Mouse (Mus musculus) testis, postnatal 10 days (tissue): ENCODE data around the gene Olfr212.
"Not testable (repeated sequence)": the region's sequence is repeated elsewhere in the genome, so short reads cannot be mapped to it uniquely, and the experiment has no call there.

Experiments used
- DNase-seq: peaks from one replicate; pipeline ENCODE4 v3.0.0; 2021; ENCODE audit warnings: low spot score

Gene Olfr212

DNA sequence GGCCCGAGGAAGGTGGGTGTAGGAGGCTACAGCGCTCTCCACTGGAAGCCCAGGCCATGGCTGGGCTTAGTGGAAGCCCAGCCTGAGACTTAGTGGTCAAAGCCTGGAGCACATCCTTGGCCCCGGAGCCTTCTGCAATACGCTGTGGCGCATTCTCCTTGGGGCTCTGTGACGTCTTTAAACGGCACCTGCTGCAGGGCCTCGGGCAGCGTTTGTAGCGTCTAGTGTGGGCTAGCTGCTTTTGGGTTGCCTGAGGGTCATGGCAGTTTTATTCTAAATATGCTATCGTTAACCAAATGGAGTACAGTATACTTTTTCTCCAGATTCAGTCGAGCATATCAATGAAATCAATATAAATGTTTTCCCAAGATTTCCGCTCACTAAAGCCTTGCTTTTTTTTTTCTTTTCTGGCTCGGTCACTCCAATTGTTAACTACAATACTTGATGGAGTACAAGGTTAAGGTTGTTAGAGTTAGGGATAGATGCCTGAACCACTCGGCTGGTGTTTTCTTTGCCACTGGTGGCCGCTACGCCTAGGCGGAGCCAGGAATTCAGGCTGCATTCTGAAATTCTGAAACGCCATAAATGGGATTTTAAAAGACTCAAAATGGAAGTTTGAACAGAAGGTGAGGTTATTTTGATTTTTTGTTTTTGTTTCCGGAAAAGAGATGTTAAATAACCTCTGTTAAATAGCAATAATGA lies at the start of gene Olfr212:
Gene Olfr212 (plus strand): TSS at position 215 of the 702 bp plus-strand sequence.
- not testable (repeated sequence) for DNase-seq

DNA sequence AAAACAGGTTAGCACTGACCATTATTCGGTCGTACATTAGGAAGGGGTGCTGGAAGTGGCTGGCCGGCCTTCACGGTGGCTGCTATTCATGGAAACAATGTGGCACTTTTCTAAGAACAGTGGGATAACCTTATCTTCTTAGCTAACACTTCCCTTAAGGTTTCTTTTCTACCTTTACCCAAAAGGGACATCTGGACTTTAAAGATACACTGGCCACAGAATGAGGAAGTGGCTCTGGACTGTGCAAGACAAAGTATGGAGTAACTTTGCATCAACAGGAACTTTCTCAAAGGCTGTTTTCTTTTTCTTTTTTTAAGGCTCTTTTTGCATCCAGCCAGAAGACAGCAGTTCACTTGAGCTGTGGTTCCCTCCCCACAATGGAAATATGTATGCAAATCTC lies 47.6 kb upstream of the Olfr212 start:
- no peak for DNase-seq

DNA sequence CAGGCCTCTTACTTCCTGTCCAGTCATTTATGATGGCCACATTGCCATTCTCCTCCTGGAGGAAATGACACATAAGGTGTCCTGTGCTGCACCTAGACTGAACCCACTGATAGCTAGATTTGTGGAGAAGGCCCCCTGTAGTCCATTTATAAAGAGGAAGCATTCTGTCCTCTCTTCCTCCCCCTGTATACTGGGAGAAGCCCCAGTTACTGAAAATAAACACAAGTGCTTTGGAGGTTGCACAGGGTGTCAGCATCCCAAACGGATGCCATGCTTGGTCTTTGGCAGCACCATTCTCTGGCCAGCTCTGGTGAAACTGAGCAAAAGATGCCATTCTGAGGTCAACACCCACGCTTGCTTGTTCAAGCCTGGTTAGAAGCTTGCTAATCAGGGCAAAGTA lies 47.1 kb upstream of the Olfr212 start:
- no peak for DNase-seq

DNA sequence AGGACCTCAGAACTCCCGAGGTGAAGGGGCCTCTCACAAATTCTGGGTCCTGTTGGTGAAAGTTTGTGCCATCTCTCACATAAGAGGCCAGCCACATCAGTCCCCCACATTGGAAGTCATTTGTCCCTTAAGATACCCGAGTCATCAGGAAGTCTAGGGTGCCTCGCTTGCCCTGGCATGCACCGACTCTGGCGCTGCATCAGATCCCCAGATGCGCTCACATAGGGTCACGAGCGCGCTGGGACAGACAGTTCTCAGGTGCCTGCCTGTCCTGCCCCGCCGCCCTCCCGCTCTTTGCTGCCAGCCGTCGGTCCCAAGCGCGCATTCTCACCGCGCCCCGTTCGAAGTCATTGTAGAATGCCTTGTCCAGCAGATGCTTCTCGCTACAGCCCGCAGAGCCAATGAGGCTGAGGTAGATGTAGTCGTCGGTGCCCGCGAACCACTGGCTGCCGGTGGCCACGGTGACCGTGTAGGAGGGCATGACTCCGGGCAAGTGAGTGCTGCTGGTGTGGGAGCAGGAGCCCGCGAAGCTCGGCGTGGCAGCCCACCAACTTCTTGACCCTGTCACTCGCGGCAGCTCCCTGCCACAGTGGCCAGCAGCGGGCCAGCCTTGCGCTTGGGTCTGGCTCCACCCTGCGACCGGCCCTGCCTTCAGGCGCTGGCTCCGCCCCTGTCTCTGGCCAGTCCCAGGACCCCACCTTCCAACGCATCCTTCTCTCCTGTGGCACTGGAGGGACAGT lies 45.6 kb upstream of the Olfr212 start, which contains the start of gene Alox5:
Gene Alox5 (minus strand): TSS at position 635 of the 740 bp plus-strand sequence.
- peak; percentile 43 for DNase-seq

DNA sequence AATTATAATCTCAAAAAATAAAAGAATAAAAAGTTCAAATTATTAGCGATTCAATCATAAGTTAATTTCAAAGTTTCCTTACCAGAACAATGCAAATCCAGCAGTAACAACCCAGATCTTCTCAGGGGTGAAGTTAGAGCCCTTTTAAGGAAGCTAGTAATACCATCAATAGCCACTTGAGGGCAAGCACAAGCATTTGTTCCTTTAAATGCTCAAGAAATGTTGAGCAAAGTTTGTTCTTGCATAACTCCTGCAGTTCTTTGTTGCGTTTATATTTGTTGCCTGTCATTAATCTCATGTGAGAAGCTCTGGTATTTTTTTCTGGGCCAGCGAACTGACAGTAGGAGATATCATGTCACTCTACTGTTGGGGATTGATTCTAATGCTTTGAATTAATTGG lies 38.2 kb upstream of the Olfr212 start:
- no peak for DNase-seq

DNA sequence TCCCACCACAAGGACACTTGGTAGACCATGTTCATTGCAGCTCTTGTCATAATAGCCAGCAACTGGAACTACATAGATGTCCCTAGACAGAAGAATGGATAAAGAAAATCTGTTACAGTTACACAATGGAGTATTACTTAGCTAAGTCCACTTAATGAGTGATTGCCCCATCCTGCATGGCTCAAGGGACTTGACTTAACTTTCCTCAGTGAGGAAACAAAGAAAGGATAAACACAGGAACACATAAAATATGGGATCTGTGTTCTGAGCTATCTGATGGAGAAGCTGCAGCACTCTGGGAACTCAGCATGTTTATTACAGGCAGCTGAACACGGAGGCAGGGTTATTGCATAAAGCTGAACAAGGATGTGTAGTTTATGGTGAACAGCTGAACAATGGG lies 21.2 kb upstream of the Olfr212 start:
- DNase-seq = no peak

DNA sequence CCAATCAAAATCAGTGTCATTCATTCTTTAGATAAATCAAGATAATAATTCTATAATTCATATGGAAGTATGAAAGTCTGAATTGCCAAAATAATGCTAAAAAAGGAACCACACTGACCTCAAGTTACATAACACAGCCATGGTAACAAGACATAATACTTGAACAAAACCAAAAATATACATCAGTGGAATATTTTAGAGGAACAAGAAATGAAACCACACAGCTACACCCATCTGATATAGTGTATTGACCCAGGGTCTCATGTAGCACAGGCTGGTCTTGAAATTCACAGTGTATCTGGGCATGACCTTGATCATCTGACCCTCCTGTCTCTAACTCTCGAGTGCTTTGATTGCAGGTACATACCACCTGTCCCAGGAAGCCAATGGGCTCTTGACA lies 19.5 kb upstream of the Olfr212 start:
- no peak for DNase-seq

DNA sequence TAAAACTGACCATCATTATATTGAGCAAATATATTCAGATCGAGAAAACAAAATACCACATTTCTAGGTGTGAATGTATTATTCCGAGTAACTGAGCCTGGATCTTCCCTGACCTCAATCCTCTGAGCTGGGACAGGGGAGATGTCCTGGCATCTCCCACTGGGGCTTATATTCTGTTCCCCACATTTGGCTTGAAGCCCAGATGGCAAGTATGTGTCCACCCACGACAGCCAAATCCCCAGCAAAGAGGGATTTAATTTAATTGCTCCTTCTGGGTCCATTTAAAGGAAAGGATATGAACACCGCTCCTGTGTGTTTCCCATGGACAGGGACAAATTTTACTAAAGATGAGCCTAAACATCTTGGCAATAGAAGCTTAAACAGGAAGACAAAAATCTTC lies 17.5 kb upstream of the Olfr212 start, which contains the start of gene Olfr211:
Gene Olfr211 (plus strand): TSS at position 301 of the 400 bp plus-strand sequence.
- DNase-seq = no peak

DNA sequence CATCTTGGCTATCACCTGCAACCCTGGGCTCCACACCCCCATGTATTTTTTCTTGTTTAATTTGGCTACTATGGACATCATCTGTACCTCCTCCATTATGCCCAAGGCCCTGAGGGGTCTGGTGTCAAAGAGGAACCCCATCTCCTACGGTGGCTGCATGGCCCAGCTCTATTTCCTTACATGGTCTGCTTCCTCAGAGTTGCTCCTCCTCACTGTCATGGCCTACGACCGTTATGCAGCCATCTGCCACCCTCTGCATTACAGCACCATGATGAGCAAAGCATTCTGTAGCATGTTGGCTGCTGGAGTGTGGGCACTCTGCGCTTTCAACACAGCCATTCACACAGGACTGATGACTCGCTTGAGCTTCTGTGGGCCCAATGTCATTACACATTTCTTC lies 12.6 kb upstream of the Olfr212 start:
- no peak for DNase-seq

DNA sequence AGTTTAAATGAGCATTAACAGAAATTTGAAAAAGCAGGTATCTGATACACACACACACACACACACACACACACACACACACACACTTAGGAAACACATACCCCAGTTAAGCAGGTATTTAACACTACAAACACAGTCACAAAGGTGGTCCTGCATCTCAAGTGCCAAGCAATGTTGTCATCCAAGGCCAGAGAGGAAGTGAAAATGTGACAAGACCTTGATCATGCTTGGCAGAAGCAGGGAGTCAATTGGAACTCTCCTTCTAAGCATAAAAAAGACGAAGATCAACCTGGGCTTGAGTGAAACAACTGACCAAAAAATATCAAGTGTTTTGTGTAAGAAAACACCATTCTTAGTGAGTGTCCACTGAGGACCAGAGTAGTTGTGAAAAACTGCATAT lies 10.4 kb upstream of the Olfr212 start:
- no peak for DNase-seq

DNA sequence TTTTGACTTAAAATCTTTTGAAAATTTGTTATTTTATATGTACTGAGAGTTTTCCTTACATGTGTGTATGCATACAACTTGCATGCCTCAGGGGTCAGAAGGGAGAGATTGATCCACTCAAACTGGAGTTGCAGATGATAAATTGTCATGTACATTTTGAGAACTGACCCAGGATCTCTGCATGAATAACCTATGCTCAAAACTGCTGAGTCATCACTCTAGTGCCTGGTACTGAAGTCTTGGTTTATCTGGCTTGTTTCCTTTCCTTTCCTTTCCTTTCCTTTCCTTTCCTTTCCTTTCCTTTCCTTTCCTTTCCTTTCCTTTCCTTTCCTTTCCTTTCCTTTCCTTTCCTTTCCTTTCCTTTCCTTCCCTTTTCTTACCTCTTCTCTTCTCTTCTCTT lies 8.5 kb downstream of the Olfr212 start:
- no peak for DNase-seq

DNA sequence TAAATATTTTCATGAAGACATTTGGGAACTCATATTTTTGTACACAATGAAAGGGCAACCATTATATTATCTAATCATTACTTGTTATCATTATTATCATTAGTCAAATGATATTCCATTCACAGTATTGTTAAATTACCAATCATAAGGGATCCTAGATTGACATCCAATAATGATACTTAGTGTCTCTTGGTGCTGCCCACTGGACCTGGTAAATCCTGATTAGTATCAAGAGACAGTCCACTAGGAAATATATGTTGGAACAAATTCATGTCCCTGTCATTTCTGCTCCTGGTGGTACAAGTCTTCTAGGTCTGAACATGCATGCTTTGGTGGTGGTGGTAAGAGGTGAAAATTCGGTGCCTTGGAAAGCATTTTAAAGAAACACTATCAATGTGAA lies 31.8 kb downstream of the Olfr212 start, which contains the start of gene Olfr213:
Gene Olfr213 (plus strand): TSS at position 301 of the 400 bp plus-strand sequence.
- DNase-seq = no peak

DNA sequence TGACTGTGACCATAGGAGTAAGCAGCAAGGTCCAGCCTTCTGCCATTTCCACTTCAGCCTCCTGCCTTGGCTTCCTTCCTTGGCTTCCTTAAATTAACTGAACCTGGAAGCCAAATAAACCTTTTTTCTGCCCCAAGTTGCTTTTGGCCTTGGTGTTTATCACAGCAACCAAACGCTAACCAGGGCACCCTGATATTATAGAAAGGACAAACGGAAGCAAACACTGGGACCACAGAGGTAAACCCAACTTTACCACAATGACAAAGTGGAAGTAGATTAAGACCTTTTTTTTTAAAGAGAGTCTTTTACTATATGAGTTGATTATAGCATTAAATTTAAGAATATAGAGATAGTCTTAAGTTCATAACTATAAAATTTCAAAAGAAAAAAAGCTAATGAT lies 36.2 kb downstream of the Olfr212 start:
- DNase-seq = no peak

DNA sequence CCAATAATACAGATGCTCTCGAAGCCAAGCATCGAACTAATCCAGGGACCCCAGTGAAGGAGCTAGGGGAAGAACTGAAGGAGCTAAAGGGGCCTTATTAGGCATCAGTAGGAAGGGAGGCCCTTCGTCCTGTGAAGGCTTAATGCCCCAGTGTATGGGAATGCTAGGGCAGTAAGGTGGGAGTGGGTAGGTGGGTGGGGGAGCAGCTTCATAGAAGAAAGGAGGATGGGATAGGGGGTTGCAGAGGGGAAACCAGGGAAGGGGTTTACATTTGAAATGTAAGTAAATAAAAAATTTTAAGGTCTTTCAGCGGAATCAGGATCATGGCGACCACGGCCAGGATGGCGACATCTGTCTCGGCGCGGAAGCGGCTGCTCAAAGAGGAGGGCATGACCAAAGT lies 44.5 kb downstream of the Olfr212 start, which contains the start of gene Gm5580:
Gene Gm5580 (plus strand): TSS at position 301 of the 400 bp plus-strand sequence.
- not testable (repeated sequence) for DNase-seq

DNA sequence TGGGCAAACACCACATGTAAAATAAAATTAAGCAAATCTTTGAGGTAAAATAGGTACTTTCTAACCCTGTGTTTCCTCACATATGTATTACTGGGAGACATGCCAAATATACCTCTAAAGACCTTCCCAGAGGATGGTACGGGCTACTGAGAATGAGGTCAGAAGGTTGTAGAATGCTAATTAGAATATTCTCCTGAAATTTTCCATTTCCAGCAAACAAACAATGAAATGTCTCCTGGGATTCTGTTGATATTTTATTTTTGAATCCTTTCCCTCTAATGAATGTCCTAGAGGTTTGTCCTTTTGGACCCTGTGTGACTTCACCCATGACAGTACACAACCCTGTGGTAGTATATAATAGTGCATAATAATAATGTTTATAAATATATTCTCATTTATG lies 47.6 kb downstream of the Olfr212 start, which contains the start of gene Olfr214:
Gene Olfr214 (plus strand): TSS at position 301 of the 400 bp plus-strand sequence.
- no peak for DNase-seq

DNA sequence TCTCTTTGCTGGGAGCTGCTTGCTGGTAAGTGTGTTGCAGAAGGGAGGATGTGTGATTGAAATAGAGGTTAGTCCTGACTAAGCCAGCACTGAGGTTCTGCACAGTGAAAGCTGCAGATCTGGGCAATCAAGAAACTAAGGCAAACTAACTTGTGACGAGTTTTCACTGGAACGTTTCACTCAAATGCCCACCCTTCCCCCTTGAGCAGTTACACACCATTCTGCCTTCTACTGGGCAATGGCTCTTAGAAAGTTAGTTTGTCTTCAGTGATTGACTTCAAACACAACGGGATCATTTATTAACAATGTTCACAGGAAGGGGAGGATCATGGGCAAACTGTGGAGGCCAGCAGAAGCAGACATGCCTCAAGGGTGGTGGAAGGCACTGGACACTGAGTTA lies 48.6 kb downstream of the Olfr212 start:
- DNase-seq = no peak
